Mouse (Mus musculus) stomach, embryonic 14.5 days (tissue): ENCODE results near the gene Gm20903. TPM values are rescaled to one million over a fixed set of nuclear protein-coding genes. Genes with fewer than 3 reads are reported as not detected.
"Not testable (repeated sequence)": the region's sequence is repeated elsewhere in the genome, so short reads cannot be mapped to it uniquely, and the experiment has no call there.

Experiments used
- ATAC-seq: fragments of 200-750 bp; cut with Nextera tagmentation; 2 replicates; pipeline ENCODE4 v1.8.0; 2017; ENCODE audit warnings: low read depth, moderate TSS enrichment; ENCODE audit not compliant: insufficient number of reproducible peaks, insufficient read depth, low FRiP score
- H3K27ac ChIP-seq: fragments of 300-500 bp; sonication (generic); 2 replicates; pipeline ENCODE4 v1.5.1; 2014; ENCODE audit warnings: mild to moderate bottlenecking, low read length, moderate library complexity, mixed read lengths
- H3K27me3 ChIP-seq: fragments of 300-500 bp; sonication (generic); 2 replicates; pipeline ENCODE4 v1.6.1; 2014; ENCODE audit warnings: low read length, control low read depth, mixed read lengths; ENCODE audit not compliant: control insufficient read depth, insufficient read depth
- H3K36me3 ChIP-seq: fragments of 300-500 bp; sonication (generic); 2 replicates; pipeline ENCODE4 v1.6.1; 2014; ENCODE audit warnings: mild to moderate bottlenecking, control low read depth, low read length, moderate library complexity, mixed read lengths; ENCODE audit not compliant: control insufficient read depth, insufficient read depth
- H3K4me1 ChIP-seq: fragments of 300-500 bp; sonication (generic); 2 replicates; pipeline ENCODE4 v1.6.1; 2014; ENCODE audit warnings: low read length, control low read depth, mixed read lengths; ENCODE audit not compliant: control insufficient read depth, insufficient read depth
- H3K4me2 ChIP-seq: fragments of 300-500 bp; sonication (generic); replicated peaks from 2 replicates; pipeline ENCODE4 v1.6.1; 2014; ENCODE audit warnings: low read depth, low read length, control low read depth
- H3K4me3 ChIP-seq: fragments of 300-500 bp; sonication (generic); 2 replicates; pipeline ENCODE4 v1.5.1; 2014; ENCODE audit warnings: low read depth, low read length, control low read depth
- H3K9ac ChIP-seq: fragments of 300-500 bp; sonication (generic); replicated peaks from 2 replicates; pipeline ENCODE4 v1.6.1; 2014; ENCODE audit warnings: low read depth, mild to moderate bottlenecking, control low read depth, low read length, moderate library complexity, mixed read lengths
- H3K9me3 ChIP-seq: fragments of 300-500 bp; sonication (generic); 2 replicates; pipeline ENCODE4 v1.6.1; 2016; ENCODE audit warnings: low read depth, low read length, control low read depth; ENCODE audit not compliant: control insufficient read depth
- WGBS: fragments of 180-500 bp; shearing (Covaris S2); extraction: QIAGEN DNeasy Blood & Tissue Kit; methylation state at CpG from one replicate; pipeline ENCODE4 v1.1.7; 2014; 5-methylcytosine and 5-hydroxymethylcytosine counted together
- polyA plus RNA-seq: library from polyadenylated mRNA; unstranded; fragments of >200 nt; fragmentation: Nextera tagmentation; extraction: Ambion mirVana; gene quantifications from 2 replicates; pipeline ENCODE4 v1.2.1, GENCODE M21; 2014

Gm20903 gene
- polyA plus RNA-seq = not detected in 2 replicates

DNA sequence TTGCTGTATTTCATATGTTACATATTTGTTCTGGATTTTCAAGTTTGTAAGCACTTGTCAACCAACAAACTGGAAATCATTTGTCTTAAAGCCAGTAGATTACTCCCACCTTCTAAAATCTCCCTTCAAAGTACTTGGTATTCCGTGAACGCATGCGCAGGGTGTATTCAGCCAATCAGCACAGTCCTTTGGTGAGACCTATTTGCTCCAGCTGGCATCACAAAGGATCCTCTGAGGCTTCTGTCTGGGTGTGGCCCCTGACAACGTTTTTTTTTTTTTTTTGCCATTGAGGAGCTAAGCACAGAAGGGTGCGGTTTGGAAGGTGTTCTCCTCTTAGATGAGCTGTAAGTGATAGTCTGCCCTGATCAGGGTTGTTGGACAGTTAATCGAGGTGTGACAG lies at the start of gene Gm20903:
Gene Gm20903, plus strand, starts transcription at position 301 of the 400 bp plus-strand sequence.
- ATAC-seq, H3K36me3 ChIP-seq, H3K4me3 ChIP-seq, H3K9me3 ChIP-seq, H3K27me3 ChIP-seq, H3K4me2 ChIP-seq, H3K9ac ChIP-seq, H3K27ac ChIP-seq, H3K4me1 ChIP-seq: not testable (repeated sequence)
- no CpG with 5 or more reads among the region's 6 CpGs for WGBS
